Mouse (Mus musculus) heart, embryonic 16.5 days (tissue): ENCODE results near the gene Olfr65. TPM values are rescaled to one million over a fixed set of nuclear protein-coding genes. Genes with fewer than 3 reads are reported as not detected.

Source experiments
- polyA plus RNA-seq: library from polyadenylated mRNA; unstranded; fragments of >200 nt; fragmentation: Nextera tagmentation; extraction: Ambion mirVana; gene quantifications from 2 replicates; pipeline ENCODE4 v1.2.1, GENCODE M21; 2015

Olfr65 gene
- polyA plus RNA-seq, 1 experiment from 2014 or later: not detected

Other genes starting within 250 kb of the Olfr65 start
- not detected in 2 replicates for gene Olfr623, start 239.8 kb upstream of the Olfr65 start, polyA plus RNA-seq
- 0.03 and 0.04 TPM in 2 replicates for gene Olfr624, start 232.3 kb upstream of the Olfr65 start, polyA plus RNA-seq
- not detected in 2 replicates for gene Olfr625-ps1, start 220.8 kb upstream of the Olfr65 start, polyA plus RNA-seq
- not detected in 2 replicates for gene Olfr243, start 188.8 kb upstream of the Olfr65 start, polyA plus RNA-seq
- not detected in 2 replicates for gene Olfr628, start 173.1 kb upstream of the Olfr65 start, polyA plus RNA-seq
- not detected in 2 replicates for gene Olfr629, start 158.5 kb upstream of the Olfr65 start, polyA plus RNA-seq
- gene Olfr630, start 146.2 kb upstream of the Olfr65 start, polyA plus RNA-seq: not detected in 2 replicates
- not detected in 2 replicates for gene Olfr69, start 131.9 kb upstream of the Olfr65 start, polyA plus RNA-seq
- gene Olfr68, start 123.8 kb upstream of the Olfr65 start, polyA plus RNA-seq: not detected in 2 replicates
- not detected in 2 replicates for gene Olfr67, start 111.7 kb upstream of the Olfr65 start, polyA plus RNA-seq
- 7,811 and 8,208 TPM in 2 replicates for gene Hbb-bt, start 89.5 kb upstream of the Olfr65 start, polyA plus RNA-seq
- 24,611 and 28,119 TPM in 2 replicates for gene Hbb-bs, start 75.4 kb upstream of the Olfr65 start, polyA plus RNA-seq
- not detected in 2 replicates for gene Hbb-bh2, start 63.0 kb upstream of the Olfr65 start, polyA plus RNA-seq
- gene Hbb-bh1, start 60.3 kb upstream of the Olfr65 start, polyA plus RNA-seq: 2.3 and 2.8 TPM in 2 replicates
- 147 and 172 TPM in 2 replicates for gene Hbb-y, start 50.3 kb upstream of the Olfr65 start, polyA plus RNA-seq
- not detected in 2 replicates for gene Olfr66, start 17.2 kb upstream of the Olfr65 start, polyA plus RNA-seq
- not detected in 2 replicates for gene Olfr64, start 9.0 kb upstream of the Olfr65 start, polyA plus RNA-seq
- gene Olfr631, start 25.3 kb downstream of the Olfr65 start, polyA plus RNA-seq: not detected in 2 replicates
- gene Olfr632, start 30.9 kb downstream of the Olfr65 start, polyA plus RNA-seq: not detected in 2 replicates
- not detected in 2 replicates for gene Olfr633, start 41.0 kb downstream of the Olfr65 start, polyA plus RNA-seq
- not detected in 2 replicates for gene Olfr635, start 67.7 kb downstream of the Olfr65 start, polyA plus RNA-seq
- not detected in 2 replicates for gene Olfr638, start 95.3 kb downstream of the Olfr65 start, polyA plus RNA-seq
- gene Olfr639, start 113.8 kb downstream of the Olfr65 start, polyA plus RNA-seq: 0.03 TPM in 1 of 2 replicates, not detected in the other
- gene Olfr640, start 122.1 kb downstream of the Olfr65 start, polyA plus RNA-seq: not detected in 2 replicates
- not detected in 2 replicates for gene Olfr641, start 132.0 kb downstream of the Olfr65 start, polyA plus RNA-seq
- not detected in 2 replicates for gene Olfr642, start 149.2 kb downstream of the Olfr65 start, polyA plus RNA-seq
- not detected in 2 replicates for gene 4930516K23Rik, start 158.0 kb downstream of the Olfr65 start, polyA plus RNA-seq
- not detected in 2 replicates for gene Olfr644, start 168.4 kb downstream of the Olfr65 start, polyA plus RNA-seq
- gene Olfr645, start 182.0 kb downstream of the Olfr65 start, polyA plus RNA-seq: not detected in 2 replicates
- not detected in 2 replicates for gene Olfr646, start 201.4 kb downstream of the Olfr65 start, polyA plus RNA-seq
- not detected in 2 replicates for gene Ubqln5, start 226.3 kb downstream of the Olfr65 start, polyA plus RNA-seq
- gene Olfr643, start 233.9 kb downstream of the Olfr65 start, polyA plus RNA-seq: not detected in 2 replicates
- not detected in 2 replicates for gene Ubqln3, start 239.8 kb downstream of the Olfr65 start, polyA plus RNA-seq
- gene Ubqlnl, start 247.1 kb downstream of the Olfr65 start, polyA plus RNA-seq: not detected in 2 replicates